Mouse (Mus musculus) spleen, adult 2 months (tissue): Measurements from ENCODE around the gene Mylk3.

Experiments
- CTCF ChIP-seq: fragments of 200-500 bp; IDR thresholded peaks from 2 replicates; pipeline ENCODE4 v1.5.1; 2011; ENCODE audit warnings: mild to moderate bottlenecking, inconsistent platforms; ENCODE audit not compliant: insufficient read depth, insufficient read length, insufficient replicate concordance; ENCODE audit errors: extremely low read depth
- POLR2A ChIP-seq: fragments of 200-500 bp; IDR thresholded peaks from 2 replicates; pipeline ENCODE4 v1.6.1; 2011; ENCODE audit warnings: low read depth, low read length, inconsistent platforms

DNA sequence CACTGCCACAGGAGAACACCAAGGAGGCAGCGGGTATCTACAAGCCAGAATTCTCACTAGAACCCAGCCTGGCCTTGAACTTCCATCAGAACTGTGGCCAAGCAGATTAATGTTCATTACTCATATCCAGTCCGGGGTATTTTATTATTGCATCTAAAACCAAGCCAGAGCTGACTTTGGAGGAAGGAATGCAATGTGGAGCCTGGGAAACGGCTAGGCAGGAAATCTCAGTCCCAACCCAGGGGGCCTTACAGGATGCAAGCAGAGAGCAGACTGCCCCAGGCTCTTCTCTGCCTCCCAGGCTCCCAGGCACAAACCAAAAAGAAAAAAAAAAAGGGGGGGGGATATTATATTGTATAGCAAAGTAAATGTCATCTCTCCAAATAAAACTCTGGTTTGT is 44.7 kb upstream of the Mylk3 start:
- TF ChIP-seq CTCF (no peak), POLR2A (no peak)
